Mouse (Mus musculus): ENCODE data around the gene Ube2g1. TPM values are rescaled to one million over a fixed set of nuclear protein-coding genes. Genes with fewer than 3 reads are reported as not detected.

Gene Ube2g1
- polyA plus RNA-seq, 1 experiment from 2014 or later = 112 TPM

DNA sequence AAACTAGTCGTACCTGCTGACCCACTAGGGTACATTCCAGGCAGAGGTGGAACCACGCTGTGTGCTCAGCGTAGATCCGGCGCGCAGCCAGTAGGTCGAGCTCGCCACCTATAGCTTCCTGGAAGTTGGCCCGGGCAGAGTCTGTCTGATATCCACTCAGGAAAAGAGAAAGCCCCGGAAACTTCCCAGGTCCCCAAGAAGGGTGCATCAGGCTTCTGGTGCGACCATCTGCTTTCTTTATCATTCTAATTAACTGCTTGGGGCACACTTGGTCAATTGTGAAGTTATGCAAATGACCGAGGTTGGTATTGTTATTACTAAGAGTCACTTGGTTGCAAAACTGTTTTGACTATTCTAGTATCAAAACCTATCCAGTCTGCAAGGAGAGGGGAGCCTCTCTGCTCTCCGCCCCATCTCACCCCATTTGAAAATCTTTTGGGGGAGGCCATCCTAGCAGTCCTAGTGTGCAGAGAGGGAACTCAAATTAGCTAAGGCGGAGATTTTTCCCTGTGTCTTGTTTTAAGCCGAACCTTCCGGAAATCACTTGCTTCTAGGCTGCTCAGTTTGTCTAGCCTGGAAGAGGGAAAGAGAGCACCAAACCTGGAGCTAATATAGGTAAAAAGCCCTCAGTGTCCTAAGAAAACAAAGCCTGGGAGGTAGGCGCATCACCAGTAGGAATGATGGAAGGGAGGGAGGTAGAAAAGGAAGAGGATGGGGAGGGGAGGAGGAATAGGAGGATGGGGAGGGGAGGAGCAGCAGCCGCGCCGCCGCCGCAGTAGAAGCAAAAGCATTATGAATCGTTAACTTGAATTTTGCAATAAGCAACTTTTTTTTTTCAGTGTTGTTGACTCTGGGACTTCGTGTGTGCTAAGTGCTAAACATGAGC lies 30.4 kb upstream of the Ube2g1 start:
- H3K27ac ChIP-seq = peak overlapping the region; percentile 71
- peak; percentile 49 for ATAC-seq (ENCODE audit: low FRiP score)
- WGBS = under 1% methylated on average over 24 of the region's 24 CpGs
- H3K9ac ChIP-seq = peak overlapping the region; percentile 55
- H3K4me1 ChIP-seq (replicated peaks) = peaks cover 12% of the 10 kb centered on the region
- H3K4me3 ChIP-seq = peak overlapping the region; percentile 32
- no peaks in the 10 kb centered on the region for H3K36me3 ChIP-seq
- H3K27me3 ChIP-seq = 0 out of 2 replicates have a peak, but pooled peaks cover 2% of the 10 kb centered on the region
- H3K9me3 ChIP-seq = no peaks in the 10 kb centered on the region
- peak overlapping the region; percentile 56 for H3K4me2 ChIP-seq

DNA sequence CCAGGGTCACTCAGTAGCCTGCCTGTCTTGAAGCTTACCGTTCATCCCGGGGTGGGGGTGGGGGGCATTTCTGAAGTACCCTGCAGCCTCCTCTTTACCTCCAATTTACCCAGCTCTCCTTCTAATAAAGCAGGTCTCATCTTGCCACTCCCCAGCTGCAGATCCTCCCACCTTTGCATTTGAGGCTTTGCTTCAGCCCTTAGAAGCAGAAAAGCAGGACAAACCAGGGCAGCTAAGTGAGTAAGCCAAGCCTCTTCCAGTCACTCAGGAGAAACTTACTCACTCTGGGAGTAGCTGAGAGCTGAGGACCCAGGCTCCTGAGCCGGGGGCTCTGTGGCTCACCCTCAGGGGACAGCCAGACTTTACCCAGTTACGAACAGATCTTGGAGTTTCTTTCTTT lies 28.6 kb upstream of the Ube2g1 start:
- 86% methylated on average over 4 of the region's 4 CpGs for whole genome bisulfite sequencing
- Histone ChIP-seq H3K4me1 (replicated peaks) (peaks cover 12% of the 10 kb centered on the region), H3K9me3 (no peaks in the 10 kb centered on the region), H3K4me3 (no peak overlapping the region), H3K4me2 (no peak overlapping the region), H3K9ac (no peak overlapping the region), H3K36me3 (no peaks in the 10 kb centered on the region), H3K27ac (no peak overlapping the region), H3K27me3 (no peaks in the 10 kb centered on the region)
- ATAC-seq (ENCODE audit: low FRiP score) = no peak

DNA sequence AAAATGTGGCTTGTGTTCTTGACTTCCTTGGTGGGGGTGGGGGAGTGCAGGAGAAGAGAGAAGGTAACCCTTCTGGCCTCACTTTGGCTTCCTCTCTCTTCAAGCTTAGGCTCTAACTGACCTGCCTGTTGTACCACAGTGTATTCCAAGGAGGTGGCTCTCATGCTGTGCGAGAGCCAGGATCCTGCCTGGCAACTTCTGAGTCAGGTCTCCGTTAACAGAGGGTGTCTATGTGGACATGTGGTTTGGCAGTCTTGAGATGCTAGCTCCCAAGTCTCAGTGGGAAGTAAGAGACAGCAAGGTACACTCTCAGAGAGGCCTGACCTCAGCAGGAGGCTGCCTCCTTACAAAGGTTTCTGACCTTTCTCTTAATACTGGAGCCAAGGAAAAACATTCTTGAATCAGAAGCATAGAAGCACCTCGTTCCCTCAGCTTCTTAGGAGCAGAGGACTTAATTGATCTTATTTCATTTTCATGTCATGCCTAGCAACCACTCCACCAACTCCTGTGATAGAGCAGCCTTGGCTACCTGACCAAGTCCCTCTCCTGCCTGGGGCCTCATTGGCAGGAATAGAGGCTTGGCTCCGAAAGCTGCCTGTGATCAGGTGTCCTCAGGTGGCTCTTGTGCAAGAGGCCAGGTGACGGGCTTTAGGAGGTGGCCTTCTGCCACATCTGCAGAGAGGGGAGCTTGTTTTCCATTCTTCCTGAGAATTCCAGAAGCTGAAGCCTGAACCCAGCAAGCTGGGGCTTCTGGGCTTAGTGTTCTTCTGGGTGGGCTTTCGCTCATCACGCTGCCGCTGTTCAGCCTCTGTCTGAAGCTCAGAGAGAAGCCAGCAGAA lies 25.3 kb upstream of the Ube2g1 start:
- H3K27ac ChIP-seq = no peak overlapping the region
- H3K4me3 ChIP-seq = no peak overlapping the region
- H3K27me3 ChIP-seq = no peaks in the 10 kb centered on the region
- H3K9me3 ChIP-seq = no peaks in the 10 kb centered on the region
- WGBS = 72% methylated on average over 8 of the region's 8 CpGs
- peaks cover 3% of the 10 kb centered on the region; the same call in 1 of the 2 replicates for H3K4me1 ChIP-seq (replicated peaks)
- no peak overlapping the region for H3K9ac ChIP-seq
- H3K36me3 ChIP-seq = no peaks in the 10 kb centered on the region
- no peak for ATAC-seq (ENCODE audit: low FRiP score)
- H3K4me2 ChIP-seq = no peak overlapping the region

DNA sequence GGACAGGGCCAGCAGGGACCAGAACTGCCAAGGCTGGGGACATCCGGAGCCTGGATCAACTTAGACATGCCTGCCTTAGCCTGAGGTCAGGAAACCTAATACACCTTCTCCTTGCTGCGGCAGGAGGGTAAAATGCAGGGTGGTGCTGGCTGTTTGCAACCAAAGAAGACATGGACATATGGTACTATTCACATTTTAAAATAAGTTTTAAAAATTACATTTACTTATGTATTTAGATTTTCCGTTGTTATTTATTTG lies 24.7 kb upstream of the Ube2g1 start:
- no peak overlapping the region for H3K4me3 ChIP-seq
- H3K9ac ChIP-seq = no peak overlapping the region
- 80% methylated on average over 3 of the region's 3 CpGs for WGBS
- H3K9me3 ChIP-seq = no peaks in the 10 kb centered on the region
- no peak for ATAC-seq (ENCODE audit: low FRiP score)
- H3K36me3 ChIP-seq = no peaks in the 10 kb centered on the region
- no peaks in the 10 kb centered on the region for H3K4me1 ChIP-seq (replicated peaks)
- H3K27ac ChIP-seq = no peak overlapping the region
- no peak overlapping the region for H3K4me2 ChIP-seq
- H3K27me3 ChIP-seq = no peaks in the 10 kb centered on the region

DNA sequence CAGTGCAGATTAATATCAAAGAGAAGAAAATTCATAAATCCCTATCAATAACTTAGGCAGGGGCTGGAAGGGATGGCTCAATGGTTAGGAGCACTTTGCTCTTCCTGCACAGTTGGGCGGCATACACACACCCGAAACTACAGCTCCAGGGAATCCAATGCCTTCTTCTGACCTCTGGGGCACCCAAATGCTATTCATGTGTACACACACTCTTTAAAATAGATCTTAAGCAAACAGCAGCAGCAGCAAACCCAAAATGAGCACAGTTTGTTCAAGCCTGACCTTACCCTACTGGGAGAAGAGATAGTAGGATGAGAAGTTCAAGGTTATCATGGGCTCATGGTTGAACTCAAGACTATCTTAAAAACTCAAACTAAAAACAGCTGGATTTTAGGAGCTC lies 24.0 kb upstream of the Ube2g1 start:
- Histone ChIP-seq H3K9me3 (no peaks in the 10 kb centered on the region), H3K36me3 (no peaks in the 10 kb centered on the region), H3K27me3 (no peaks in the 10 kb centered on the region), H3K4me3 (no peak overlapping the region), H3K9ac (no peak overlapping the region), H3K4me2 (no peak overlapping the region), H3K27ac (no peak overlapping the region), H3K4me1 (replicated peaks) (no peaks in the 10 kb centered on the region)
- no peak for ATAC-seq (ENCODE audit: low FRiP score)
- 86% methylated on average over 2 of the region's 2 CpGs for WGBS

DNA sequence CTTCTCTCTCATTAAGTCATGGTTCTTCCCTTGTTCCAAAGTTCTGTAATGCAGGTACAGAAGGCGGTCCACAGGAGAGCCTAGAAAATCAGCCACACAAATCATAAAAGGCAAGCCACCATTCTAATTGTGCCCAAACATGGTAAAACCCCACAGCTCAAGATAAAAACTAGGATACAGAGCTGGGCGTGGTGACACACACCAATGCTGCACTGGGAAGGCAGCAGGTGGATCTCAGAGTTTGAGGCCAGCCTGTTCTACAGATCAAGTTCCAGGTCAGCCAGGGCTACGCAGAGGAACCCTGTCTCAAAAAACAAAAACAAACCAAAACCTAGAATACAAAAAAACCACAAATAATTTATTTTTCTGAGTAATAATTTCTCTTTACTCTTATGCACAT lies 20.5 kb upstream of the Ube2g1 start:
- H3K4me3 ChIP-seq = no peak overlapping the region
- no peaks in the 10 kb centered on the region for H3K36me3 ChIP-seq
- H3K4me1 ChIP-seq (replicated peaks) = no peaks in the 10 kb centered on the region
- no peak overlapping the region for H3K27ac ChIP-seq
- no peaks in the 10 kb centered on the region for H3K27me3 ChIP-seq
- no peak for ATAC-seq (ENCODE audit: low FRiP score)
- H3K4me2 ChIP-seq = no peak overlapping the region
- H3K9me3 ChIP-seq = no peaks in the 10 kb centered on the region
- 93% methylated on average over 3 of the region's 3 CpGs for WGBS
- H3K9ac ChIP-seq = no peak overlapping the region

DNA sequence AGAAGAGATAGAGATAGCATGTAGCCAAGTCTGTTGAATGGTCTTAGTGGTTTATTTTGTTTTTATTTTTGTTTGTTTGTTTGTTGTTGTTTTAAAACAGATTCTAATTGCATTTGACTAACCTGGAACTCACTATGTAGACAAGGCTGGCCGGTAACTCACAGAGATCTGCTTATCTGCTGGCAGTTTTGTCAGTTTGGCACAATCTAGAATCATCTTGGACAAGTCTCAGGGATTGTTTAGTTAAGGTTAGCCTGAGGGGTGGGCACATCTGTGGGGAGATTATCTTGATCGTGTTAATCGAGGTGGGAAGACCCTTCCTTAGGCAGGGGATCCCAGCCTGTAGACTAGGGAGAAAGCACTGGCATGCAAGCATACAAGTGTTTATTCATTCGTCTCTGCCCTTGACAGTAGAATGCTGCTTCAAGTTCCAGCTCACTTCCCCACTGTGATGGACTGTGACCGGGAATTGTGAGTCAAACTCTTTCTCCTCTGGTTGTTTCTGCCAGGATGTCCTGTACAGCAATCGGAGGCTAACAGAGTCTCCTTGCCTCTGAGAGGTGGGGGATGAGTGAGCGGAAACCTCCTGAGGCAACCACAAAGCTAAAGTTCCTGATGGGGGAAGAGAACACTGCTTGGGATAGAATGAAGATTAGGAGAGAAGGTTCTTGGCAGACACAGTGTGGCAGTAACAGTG lies 19.4 kb upstream of the Ube2g1 start:
- H3K27me3 ChIP-seq = no peaks in the 10 kb centered on the region
- no peaks in the 10 kb centered on the region for H3K36me3 ChIP-seq
- H3K4me2 ChIP-seq = no peak overlapping the region
- no peak for ATAC-seq (ENCODE audit: low FRiP score)
- no peaks in the 10 kb centered on the region for H3K9me3 ChIP-seq
- no peak overlapping the region for H3K4me3 ChIP-seq
- no peak overlapping the region for H3K27ac ChIP-seq
- H3K9ac ChIP-seq = no peak overlapping the region
- no peaks in the 10 kb centered on the region for H3K4me1 ChIP-seq (replicated peaks)
- 70% methylated on average over 7 of the region's 7 CpGs for WGBS

DNA sequence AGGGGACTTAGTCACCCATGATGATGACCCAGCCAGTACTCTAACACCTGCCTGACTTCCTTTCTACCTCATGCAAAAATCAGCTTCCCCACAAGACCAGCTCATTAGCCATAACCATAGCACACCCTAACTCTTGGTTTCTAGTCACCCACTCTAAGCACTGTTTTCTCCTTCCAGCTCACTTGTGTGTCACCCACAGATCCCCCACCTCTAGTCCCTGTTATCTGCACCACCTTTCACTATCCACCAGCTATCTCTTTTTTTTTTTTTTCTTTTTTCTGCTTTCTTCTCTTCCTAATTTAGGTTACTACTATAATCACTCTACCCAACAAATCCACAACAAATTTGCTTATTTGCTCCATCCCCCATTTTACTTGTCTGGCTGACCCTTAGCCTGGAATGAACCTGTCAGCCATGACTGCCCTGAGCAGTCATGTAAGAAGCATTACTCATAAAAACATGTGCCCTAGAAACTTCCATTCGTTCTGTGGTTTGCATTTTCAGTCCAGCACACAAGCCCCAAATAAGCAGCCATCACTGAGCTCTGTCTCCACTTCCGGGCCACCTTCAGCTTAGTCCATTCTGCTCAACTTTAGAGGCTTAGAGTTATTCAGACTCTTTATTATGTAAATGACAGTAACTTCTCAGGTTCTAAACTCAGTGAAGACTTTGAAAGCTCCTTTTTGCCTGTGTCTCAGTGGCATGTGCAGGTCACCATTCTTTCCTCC lies 11.9 kb upstream of the Ube2g1 start:
- no peaks in the 10 kb centered on the region for H3K4me1 ChIP-seq (replicated peaks)
- ATAC-seq (ENCODE audit: low FRiP score) = no peak
- no peak overlapping the region for H3K27ac ChIP-seq
- H3K9ac ChIP-seq = no peak overlapping the region
- H3K27me3 ChIP-seq = no peaks in the 10 kb centered on the region
- no peaks in the 10 kb centered on the region for H3K9me3 ChIP-seq
- no peaks in the 10 kb centered on the region for H3K36me3 ChIP-seq
- no peak overlapping the region for H3K4me2 ChIP-seq
- H3K4me3 ChIP-seq = no peak overlapping the region
- WGBS = 75% methylated on average over 2 of the region's 2 CpGs

DNA sequence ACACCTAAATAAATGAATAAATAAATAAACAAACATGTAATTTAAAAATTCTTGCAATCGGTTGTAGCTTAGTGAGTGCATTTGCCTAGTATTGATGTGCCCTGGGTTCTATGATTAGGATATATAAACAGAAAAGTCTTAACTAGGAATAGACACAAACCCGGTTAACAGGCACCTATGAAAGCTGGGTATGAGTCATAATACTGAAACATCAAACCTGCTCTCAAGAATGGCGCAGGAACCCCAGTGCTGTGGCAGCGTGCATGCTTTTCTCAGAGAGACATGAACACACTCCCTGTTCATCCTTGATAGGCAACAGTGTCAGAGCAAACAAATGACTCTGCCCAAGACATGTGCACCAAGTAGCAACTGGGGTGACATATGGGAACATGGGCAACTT lies 9.3 kb upstream of the Ube2g1 start:
- H3K9me3 ChIP-seq = no peaks in the 10 kb centered on the region
- no peak for ATAC-seq (ENCODE audit: low FRiP score)
- no peak overlapping the region for H3K9ac ChIP-seq
- no peaks in the 10 kb centered on the region for H3K4me1 ChIP-seq (replicated peaks)
- WGBS = 92% methylated on average over 4 of the region's 4 CpGs
- no peaks in the 10 kb centered on the region for H3K27me3 ChIP-seq
- no peak overlapping the region for H3K4me2 ChIP-seq
- no peaks in the 10 kb centered on the region for H3K36me3 ChIP-seq
- no peak overlapping the region for H3K27ac ChIP-seq
- H3K4me3 ChIP-seq = no peak overlapping the region

DNA sequence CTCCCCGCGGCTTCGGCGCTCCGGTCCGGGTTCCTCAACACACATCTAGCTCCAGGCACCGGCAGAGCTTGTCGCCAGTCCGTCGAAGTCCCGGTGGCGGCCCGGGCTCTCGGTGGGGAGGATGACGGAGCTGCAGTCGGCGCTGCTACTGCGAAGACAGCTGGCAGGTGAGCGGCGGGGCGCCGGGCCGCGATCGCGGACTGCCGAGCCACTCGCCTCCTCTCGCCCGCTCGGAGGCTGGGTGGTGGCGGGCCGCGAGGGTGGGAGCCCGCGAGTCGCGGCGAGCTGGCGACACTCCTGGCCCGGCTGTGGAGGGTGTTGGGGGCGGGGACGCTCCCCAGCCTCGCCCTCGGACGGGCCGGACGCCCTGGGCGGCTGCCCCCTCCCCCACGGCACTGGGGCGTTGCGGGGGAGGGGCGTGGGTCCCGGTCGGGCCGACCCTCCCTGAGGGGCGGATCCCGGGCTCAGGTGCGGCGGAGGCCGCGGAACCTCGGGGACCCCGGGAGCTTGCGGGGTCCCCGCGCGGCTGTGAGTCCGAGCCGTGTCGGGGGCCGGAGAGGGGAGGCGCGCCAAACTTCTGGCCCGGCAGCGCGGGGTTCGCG lies 487 bp downstream of the Ube2g1 start:
- peak overlapping the region; percentile 98 for H3K9ac ChIP-seq
- no peaks in the 10 kb centered on the region for H3K9me3 ChIP-seq
- no peaks in the 10 kb centered on the region for H3K27me3 ChIP-seq
- under 1% methylated on average over 52 of the region's 79 CpGs for WGBS
- peak overlapping the region; percentile 98 for H3K27ac ChIP-seq
- H3K36me3 ChIP-seq = no peaks in the 10 kb centered on the region
- ATAC-seq (ENCODE audit: low FRiP score) = peak; percentile 69
- H3K4me2 ChIP-seq = peak overlapping the region; percentile 66
- H3K4me1 ChIP-seq (replicated peaks) = peaks cover 17% of the 10 kb centered on the region
- H3K4me3 ChIP-seq = peak overlapping the region; percentile 96

DNA sequence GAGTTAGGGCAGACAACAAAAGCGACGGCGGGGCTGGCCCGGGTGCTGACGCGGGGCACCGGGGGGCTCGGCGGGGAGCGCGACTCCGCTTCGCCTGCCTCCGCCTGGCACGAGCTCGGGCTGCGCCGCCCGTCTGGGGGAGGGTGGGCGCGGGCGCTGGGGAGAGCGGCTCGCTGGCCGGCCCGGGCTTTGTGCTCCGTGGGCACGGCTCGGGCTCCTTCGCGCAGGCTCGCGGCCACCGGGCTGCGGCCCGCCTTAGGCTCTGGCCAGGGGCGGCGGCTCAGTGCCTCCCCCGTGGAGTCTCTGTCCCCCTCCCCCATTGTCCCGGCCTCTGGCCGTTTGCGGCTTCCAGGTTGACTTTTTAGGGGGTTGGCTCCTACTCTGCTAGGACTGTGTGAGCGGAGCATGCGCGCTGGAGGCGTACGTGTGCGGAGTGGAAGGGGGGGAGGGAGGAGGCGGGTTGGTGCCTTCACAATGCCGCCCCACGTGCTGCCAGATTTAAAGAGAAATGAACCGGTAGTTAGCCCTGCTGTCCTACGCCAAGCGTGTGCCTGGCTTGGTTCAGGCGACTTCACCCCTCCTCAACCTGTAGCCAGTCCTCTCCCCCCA lies 1.1 kb downstream of the Ube2g1 start:
- Histone ChIP-seq H3K27ac (peak overlapping the region; percentile 98), H3K4me1 (replicated peaks) (peaks cover 17% of the 10 kb centered on the region), H3K27me3 (no peaks in the 10 kb centered on the region), H3K9me3 (no peaks in the 10 kb centered on the region), H3K36me3 (no peaks in the 10 kb centered on the region), H3K9ac (peak overlapping the region; percentile 98), H3K4me3 (peak overlapping the region; percentile 96), H3K4me2 (peak overlapping the region; percentile 66)
- peak; percentile 92 for ATAC-seq (ENCODE audit: low FRiP score)
- under 1% methylated on average over 41 of the region's 55 CpGs for WGBS
